15 mouse cellular contexts compared by ENCODE assay signal in the genomic region with DNA sequence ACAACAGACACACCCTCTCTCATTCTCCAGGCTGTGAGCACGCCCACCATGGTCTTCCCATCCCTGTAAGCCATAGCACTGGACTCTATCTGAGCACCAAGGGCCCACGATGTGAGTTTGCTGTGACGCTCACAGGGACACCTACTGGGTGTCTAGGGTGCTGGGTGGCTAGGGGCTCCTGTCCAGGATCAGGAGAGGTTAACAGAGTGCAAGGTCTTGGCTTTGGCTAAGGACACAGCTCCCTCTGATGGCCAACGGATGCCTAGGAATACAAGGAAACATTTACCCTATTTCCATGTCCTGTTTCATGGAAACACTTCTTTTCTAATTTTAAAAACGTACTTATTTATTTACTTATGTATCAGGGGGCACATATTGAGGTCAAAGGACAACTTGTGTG. TPM values are rescaled to one million over a fixed set of nuclear protein-coding genes. Genes with fewer than 3 reads are reported as not detected.
DNase-seq lines count a peak whose midpoint lies in the region; ATAC-seq and TF ChIP-seq lines count a peak whose summit lies in the region.
"Had no signal": no experiment of that assay in that cellular context is flagged by ENCODE, and none has a peak within 500 bp of the region (broad histone marks: within the 10 kb centered on the region; RNA-seq: fewer than 3 reads in every experiment).

No protein-coding gene starts in this region.

- H3K36me3 ChIP-seq in kidney, adult 2 months (ENCODE audit: control insufficient read depth, insufficient read depth, low read length): no peaks in the 10 kb centered on the region
- H3K36me3 ChIP-seq in midbrain, embryonic 10.5 days: no peaks in the 10 kb centered on the region
- H3K36me3 ChIP-seq in midbrain, embryonic 13.5 days: no peaks in the 10 kb centered on the region
- H3K36me3 ChIP-seq: midbrain, embryonic 12.5 days had no signal

- no peak for TF ChIP-seq POLR2A in kidney, adult 2 months (IDR thresholded peaks at IDR 0.05; ENCODE audit: low read depth, low read length)

- peak; percentile 53 to 60 for DNase-seq in adrenal gland, postnatal 36 days
- DNase-seq in adrenal gland, postnatal 4 days (ENCODE audit: low spot score in 2 of 2): no peak
- DNase-seq in kidney, adult 2 months: peak; percentile 35
- DNase-seq in kidney, adult 9 months: no peak
- no peak for DNase-seq in midbrain, embryonic 10.5 days (ENCODE audit: low spot score)
- DNase-seq in testis, postnatal 10 days (ENCODE audit: low spot score): peak; percentile 68
- no peak for DNase-seq in spleen, postnatal 10 days (ENCODE audit: low spot score in 2 of 2)
- DNase-seq: cerebellum, adult 9-11 months; heart, adult 18-20 months; layer of hippocampus, postnatal 36 days; right cerebral cortex, postnatal 14 days had no signal

- H3K27ac ChIP-seq in kidney, adult 2 months (ENCODE audit: insufficient read depth, low read depth, low read length): no peak overlapping the region
- peak overlapping the region; percentile 58 for H3K27ac ChIP-seq in midbrain, embryonic 10.5 days (replicated peaks)
- H3K27ac ChIP-seq in midbrain, embryonic 13.5 days: no peak overlapping the region
- H3K27ac ChIP-seq: liver, embryonic 15.5 days; midbrain, embryonic 12.5 days had no signal

- no peak for ATAC-seq in midbrain, embryonic 13.5 days

- no peak overlapping the region for H3K4me2 ChIP-seq in midbrain, embryonic 13.5 days (replicated peaks)
- H3K4me2 ChIP-seq: liver, embryonic 15.5 days; midbrain, embryonic 12.5 days had no signal

- TF ChIP-seq CTCF in kidney, adult 2 months (conservative IDR thresholded peaks at IDR 0.05; ENCODE audit: insufficient read depth, insufficient read length, low read depth, low read length): peak; percentile 63

- no peak overlapping the region for H3K4me3 ChIP-seq in kidney, adult 2 months (ENCODE audit: insufficient read depth, low read depth, low read length)
- H3K4me3 ChIP-seq in midbrain, embryonic 10.5 days: no peak overlapping the region
- H3K4me3 ChIP-seq in midbrain, embryonic 13.5 days (replicated peaks): no peak overlapping the region
- H3K4me3 ChIP-seq: liver, embryonic 15.5 days; midbrain, embryonic 12.5 days had no signal

- H3K4me1 ChIP-seq in kidney, adult 2 months (ENCODE audit: control insufficient read depth, insufficient read depth, low read length): 0 out of 2 replicates have a peak, but pooled peaks cover 4% of the 10 kb centered on the region
- peaks cover 63% of the 10 kb centered on the region for H3K4me1 ChIP-seq in midbrain, embryonic 10.5 days
- H3K4me1 ChIP-seq in midbrain, embryonic 13.5 days (replicated peaks): peaks cover 28% of the 10 kb centered on the region

- H3K27me3 ChIP-seq in kidney, adult 2 months (replicated peaks; ENCODE audit: control insufficient read depth, insufficient read depth, low read length): no peaks in the 10 kb centered on the region
- no peaks in the 10 kb centered on the region for H3K27me3 ChIP-seq in midbrain, embryonic 10.5 days (ENCODE audit: low read depth, poor library complexity, severe bottlenecking)
- no peaks in the 10 kb centered on the region for H3K27me3 ChIP-seq in midbrain, embryonic 13.5 days
- H3K27me3 ChIP-seq: liver, embryonic 15.5 days; midbrain, embryonic 12.5 days had no signal

- no peaks in the 10 kb centered on the region for H3K9me3 ChIP-seq in midbrain, embryonic 10.5 days (replicated peaks)
- no peaks in the 10 kb centered on the region for H3K9me3 ChIP-seq in midbrain, embryonic 13.5 days
- H3K9me3 ChIP-seq: liver, embryonic 15.5 days; midbrain, embryonic 12.5 days had no signal

- no peak overlapping the region for H3K9ac ChIP-seq in midbrain, embryonic 13.5 days (replicated peaks)
- H3K9ac ChIP-seq: liver, embryonic 15.5 days; midbrain, embryonic 12.5 days had no signal

- WGBS in kidney, adult 2 months: 63% methylated on average over 5 of the region's 5 CpGs
- WGBS in midbrain, embryonic 10.5 days: 40% methylated on average over 5 of the region's 5 CpGs
- WGBS in midbrain, embryonic 13.5 days: 49% methylated on average over 5 of the region's 5 CpGs

RNA-seq across cellular contexts. Expression of a gene that starts 5.2 kb away (rescaled TPM):
- 1 to 10 TPM in 1 of 2 experiments, under 1 TPM in 1; 0.20 to 3.1 TPM for total RNA-seq in adrenal gland, postnatal 36 days (2021)
- total RNA-seq in adrenal gland, postnatal 4 days (2021): 1 to 10 TPM in 1 of 2 experiments, under 1 TPM in 1; 0.79 to 1.3 TPM
- 0.53 and 1.3 TPM in 2 replicates for polyA plus RNA-seq in kidney, adult 2 months (2012; rRNA removed)
- polyA plus RNA-seq in midbrain, embryonic 10.5 days (2016; fragmentation: Nextera tagmentation; extraction: Ambion mirVana): 0.10 TPM in 2 replicates
- 0.21 and 0.28 TPM in 2 replicates for polyA plus RNA-seq in midbrain, embryonic 13.5 days (2015; fragmentation: Nextera tagmentation; extraction: Ambion mirVana)
- total RNA-seq: heart, adult 18-20 months had no signal
- polyA plus RNA-seq: midbrain, embryonic 12.5 days had no signal

RNA-seq across cellular contexts. Expression of a gene that starts 27.5 kb away (rescaled TPM):
- total RNA-seq in adrenal gland, postnatal 36 days (2021): 1 to 10 TPM; 3.7 to 7.0 TPM
- total RNA-seq in adrenal gland, postnatal 4 days (2021): 10 to 100 TPM; 15.6 to 18.7 TPM
- polyA plus RNA-seq in kidney, adult 2 months (2012; rRNA removed): 13.8 and 14.6 TPM in 2 replicates
- 6.4 and 7.0 TPM in 2 replicates for polyA plus RNA-seq in midbrain, embryonic 10.5 days (2016; fragmentation: Nextera tagmentation; extraction: Ambion mirVana)
- 10.1 and 10.8 TPM in 2 replicates for polyA plus RNA-seq in midbrain, embryonic 13.5 days (2015; fragmentation: Nextera tagmentation; extraction: Ambion mirVana)

RNA-seq across cellular contexts. Expression of a gene that starts 31.2 kb away (rescaled TPM):
- total RNA-seq in adrenal gland, postnatal 36 days (2021): 100 to 1,000 TPM; 102 to 124 TPM
- total RNA-seq in adrenal gland, postnatal 4 days (2021): 100 to 1,000 TPM; 132 to 153 TPM
- 24.6 and 29.8 TPM in 2 replicates for polyA plus RNA-seq in kidney, adult 2 months (2012; rRNA removed)
- 17.7 and 19.2 TPM in 2 replicates for polyA plus RNA-seq in midbrain, embryonic 10.5 days (2016; fragmentation: Nextera tagmentation; extraction: Ambion mirVana)
- 17.8 and 19.0 TPM in 2 replicates for polyA plus RNA-seq in midbrain, embryonic 13.5 days (2015; fragmentation: Nextera tagmentation; extraction: Ambion mirVana)

RNA-seq across cellular contexts. Expression of a gene that starts 48.8 kb away (rescaled TPM):
- total RNA-seq in adrenal gland, postnatal 36 days (2021): 1 to 10 TPM in 1 of 2 experiments, under 1 TPM in 1; 0.20 to 3.2 TPM
- total RNA-seq in adrenal gland, postnatal 4 days (2021): 1 to 10 TPM; 1.3 to 1.8 TPM
- 0.07 TPM in 1 of 2 replicates, not detected in the other for polyA plus RNA-seq in kidney, adult 2 months (2012; rRNA removed)
- polyA plus RNA-seq in midbrain, embryonic 10.5 days (2016; fragmentation: Nextera tagmentation; extraction: Ambion mirVana): 0.06 TPM in 1 of 2 replicates, not detected in the other
- polyA plus RNA-seq in midbrain, embryonic 13.5 days (2015; fragmentation: Nextera tagmentation; extraction: Ambion mirVana): 0.07 and 0.10 TPM in 2 replicates
- total RNA-seq: heart, adult 18-20 months; neutrophil, adult 5-6 weeks had no signal
- polyA plus RNA-seq: liver, embryonic 15.5 days; midbrain, embryonic 12.5 days had no signal

Comparison
In these comparisons a context has a peak if more than half of its experiments do, and no peak if none do; other contexts are left out.
1. DNase-seq: peak in adrenal gland, postnatal 36 days (2 of 2), kidney, adult 2 months (single experiment) and testis, postnatal 10 days (single experiment); none in adrenal gland, postnatal 4 days (0 of 2), kidney, adult 9 months (single experiment), midbrain, embryonic 10.5 days (single experiment) and spleen, postnatal 10 days (0 of 2).